Mouse (Mus musculus) right cerebral cortex, postnatal 14 days (tissue): Measurements from ENCODE around the gene Gm27021.

Experiments used
- DNase-seq: peaks from one replicate; pipeline ENCODE4 v3.0.0; 2022

The Gm27021 gene

DNA sequence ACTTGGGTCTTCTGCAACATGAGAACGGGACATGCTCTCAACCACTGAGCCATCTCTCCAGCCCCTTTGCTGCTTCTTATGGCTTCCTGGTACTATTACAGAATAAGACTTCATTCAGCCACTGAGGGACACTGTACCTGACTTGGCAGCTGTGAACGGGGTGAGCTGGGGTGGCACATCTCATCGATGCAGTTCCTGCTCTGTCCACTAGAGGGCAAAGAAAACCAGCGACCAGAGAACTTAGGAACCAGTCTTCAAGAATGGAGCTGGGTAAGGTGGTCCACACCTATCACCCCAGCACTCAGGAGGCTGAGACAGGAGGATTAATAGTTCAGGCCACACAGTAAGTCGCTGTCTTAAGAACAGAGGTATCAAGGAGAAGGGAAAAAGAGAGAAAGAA is 71.9 kb downstream of the Gm27021 start:
- DNase-seq, result peak; percentile 52

DNA sequence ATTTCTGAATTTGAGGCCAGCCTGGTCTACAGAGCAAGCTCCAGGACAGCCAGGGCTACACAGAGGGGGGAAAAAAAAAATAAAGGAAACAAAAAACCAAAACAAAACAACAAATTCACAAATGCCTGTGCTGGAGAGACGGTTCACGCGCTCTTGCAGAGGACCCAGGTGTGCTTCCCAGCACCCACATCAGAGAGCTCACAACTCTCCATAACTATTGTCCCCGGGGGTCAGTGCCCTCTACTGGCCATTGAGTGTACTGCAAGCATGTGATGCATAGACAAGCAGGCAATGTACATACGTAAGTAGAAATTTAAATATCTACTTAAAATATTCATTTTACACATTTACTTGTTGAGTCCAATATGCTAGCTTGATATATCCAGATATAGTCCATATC is 73.3 kb downstream of the Gm27021 start:
- DNase-seq, result no peak

DNA sequence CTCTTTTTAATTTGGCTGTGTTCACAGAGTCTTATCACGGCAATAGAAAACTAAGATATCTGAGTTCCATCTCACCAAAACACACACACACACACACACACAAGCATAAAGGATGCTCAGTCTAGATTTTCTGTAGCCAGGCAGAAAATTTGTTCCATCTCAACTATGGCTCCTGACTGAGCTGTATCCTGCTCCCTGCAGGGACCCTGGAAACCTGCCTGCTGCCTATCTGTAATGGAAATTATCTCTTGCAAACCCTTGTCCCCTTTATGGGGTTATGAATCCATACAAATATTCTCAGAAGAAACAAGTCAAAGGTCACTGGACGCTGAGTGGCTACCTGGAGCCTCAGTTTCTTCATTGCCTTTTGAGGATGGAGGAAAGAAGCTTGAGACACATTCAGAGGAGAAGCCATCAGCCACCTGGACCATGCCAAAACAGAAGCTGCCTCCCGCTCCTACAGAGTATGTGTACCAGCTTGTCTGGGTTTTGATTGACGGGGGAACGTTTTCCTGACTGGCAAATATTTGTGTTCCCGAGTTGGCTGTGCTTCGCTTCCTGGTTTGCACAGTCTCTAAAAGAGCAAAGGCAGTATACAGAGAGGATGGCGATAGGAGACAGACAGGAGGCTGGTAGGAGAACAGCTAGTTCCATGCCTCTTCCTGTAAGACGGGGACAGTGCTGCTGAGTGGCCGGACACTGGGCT is 76.1 kb downstream of the Gm27021 start:
- no peak for DNase-seq

DNA sequence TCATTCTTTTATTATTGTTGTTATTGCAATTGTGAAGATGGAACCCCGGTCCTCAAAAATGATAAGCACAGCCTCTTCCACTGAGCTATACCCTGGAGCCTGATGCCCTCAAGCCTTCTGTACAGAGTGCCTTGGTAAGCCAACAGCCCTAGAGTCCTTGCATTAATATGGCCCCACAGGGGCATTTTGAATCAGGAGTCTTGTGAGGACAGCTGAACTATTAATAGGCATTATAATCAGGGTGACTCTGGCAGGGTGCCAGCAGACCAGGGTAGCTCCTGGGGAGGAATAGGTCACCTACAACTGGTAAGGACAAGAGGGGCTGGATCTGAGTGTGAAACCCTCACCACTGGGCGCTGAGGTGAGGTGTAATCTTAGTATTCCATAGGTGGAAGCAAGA is 78.0 kb downstream of the Gm27021 start:
- DNase-seq, result no peak

DNA sequence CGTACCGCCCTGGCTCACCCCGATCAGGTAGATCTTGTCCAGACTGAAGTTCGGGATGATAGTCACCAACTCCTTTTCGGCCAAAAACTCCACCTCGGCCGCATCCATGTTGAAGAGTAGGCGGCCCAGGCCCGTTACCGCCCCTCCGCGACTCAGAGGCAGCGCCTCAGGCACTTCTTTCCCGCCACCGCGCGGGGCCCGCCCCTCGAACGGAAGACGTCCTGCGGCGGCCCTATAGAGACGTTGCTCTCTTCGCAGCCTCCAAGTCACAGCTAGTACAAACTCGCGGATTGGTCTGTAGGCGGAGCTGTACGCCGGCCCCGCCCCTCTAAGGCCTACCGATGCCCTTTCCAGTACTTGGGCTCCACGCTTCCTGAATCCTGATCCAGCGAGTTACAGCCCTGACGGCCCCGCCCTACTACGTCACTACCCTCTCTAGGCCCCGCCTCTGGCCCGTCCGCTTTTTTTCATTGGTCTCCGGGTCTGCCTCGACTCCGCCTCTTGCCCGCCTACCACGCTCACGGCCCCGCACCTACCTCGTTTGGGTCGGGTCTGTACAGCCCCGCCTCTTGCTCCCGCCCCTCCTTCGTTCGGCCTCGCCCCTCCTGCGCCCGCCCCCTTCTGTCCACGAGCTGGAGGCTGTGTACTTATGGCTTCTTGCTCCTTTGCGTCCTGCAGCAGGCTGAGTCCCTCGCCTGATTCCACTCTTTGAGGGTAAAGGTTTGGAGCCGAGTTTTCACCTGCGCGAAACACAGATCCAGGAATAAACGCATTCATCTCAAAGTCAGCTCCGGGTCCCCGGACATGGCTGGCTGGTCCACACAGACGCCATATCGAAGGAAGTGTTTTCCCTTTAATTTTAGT is 78.7 kb downstream of the Gm27021 start, which contains the start of gene Gins2:
Gins2 (minus strand) TSS at position 397 of the 864 bp plus-strand sequence.
- peak; percentile 98 for DNase-seq

DNA sequence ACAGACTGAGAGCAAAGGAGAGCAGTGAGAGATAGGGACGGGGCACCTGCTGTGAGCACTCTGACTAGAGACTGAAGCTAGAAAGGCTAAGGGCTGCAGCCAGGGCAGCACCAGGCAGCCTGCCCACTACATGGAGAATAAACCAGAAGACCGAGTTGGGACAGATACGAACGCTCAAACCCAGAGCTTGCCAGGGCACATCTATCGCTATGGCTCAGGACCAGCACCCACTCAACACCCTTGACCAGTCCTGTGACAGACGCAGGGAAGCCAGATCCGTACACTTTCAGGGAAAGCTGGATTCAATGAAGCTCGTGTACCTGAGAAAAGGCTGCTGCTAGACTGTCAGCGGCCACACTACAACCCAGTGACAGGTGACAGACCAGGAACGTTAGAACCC is 82.4 kb downstream of the Gm27021 start:
- no peak for DNase-seq

DNA sequence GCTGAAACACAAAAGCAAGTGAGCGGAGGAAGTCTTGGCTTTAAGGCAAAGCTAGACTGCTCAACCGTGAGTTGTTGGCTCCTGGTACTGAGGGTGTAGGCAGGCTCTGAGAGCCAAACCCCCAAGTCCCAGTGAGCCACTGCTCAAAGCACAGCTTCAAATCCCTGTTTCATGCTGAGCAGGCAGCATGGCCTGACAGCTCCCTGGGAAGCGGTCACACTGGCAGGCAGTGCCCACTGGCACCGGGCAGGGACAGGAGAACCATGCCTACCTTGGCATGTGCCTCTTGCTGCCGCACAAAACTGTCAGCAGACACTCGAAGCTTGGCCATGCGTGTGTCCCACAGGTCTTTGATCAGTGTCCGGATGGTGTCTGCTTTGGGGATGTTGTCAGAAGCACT is 86.1 kb downstream of the Gm27021 start:
- no peak for DNase-seq

DNA sequence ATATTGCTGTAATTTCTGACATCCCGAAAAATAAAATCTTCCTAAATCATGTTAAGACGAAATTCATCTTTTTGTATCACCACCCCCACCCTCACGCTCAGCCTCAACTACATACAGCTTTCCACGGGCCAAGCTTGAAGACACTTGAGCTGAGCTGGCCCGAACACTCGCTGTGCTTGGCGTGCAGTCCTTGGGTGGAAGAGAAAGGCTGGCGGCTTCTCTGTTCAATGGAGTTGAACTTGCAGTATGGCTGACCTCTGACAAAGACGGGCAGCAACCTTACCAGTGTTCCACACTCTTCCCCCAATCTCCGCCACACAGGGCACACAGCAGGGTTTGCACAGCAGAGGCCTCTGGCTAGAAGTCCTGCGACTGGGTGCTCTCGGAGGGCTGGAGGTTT is 86.5 kb downstream of the Gm27021 start:
- no peak for DNase-seq

DNA sequence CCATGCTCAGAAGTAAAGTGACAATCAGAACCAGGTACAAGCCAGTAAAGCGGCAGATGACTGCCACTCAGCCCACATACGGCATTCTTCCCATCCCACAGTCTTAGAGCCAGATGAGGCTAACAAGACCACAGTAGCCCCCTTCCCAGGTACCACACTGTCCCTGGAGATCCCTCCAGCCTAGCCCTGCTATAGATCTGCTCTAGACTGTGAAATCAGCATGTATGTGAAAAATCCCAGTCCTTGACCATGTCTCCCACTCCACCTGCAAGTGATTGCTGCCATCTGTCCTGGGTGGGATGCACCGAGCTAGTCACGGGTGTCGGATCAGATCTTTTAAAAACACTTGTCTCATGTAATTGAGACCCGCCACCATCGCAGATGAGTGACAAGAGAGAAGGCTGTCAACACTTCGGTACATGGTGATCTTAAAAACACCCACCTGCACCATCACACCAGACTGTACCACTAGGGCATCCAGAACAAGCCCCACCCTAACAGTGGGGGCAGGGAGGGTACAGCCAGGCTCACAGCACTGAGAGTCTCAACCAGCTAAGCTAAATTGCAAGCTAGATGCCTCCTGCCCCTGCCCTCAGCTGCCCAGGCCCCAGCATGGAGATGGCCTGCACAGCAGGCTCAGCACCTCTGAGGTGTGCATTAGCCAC is 87.4 kb downstream of the Gm27021 start:
- DNase-seq, result no peak

DNA sequence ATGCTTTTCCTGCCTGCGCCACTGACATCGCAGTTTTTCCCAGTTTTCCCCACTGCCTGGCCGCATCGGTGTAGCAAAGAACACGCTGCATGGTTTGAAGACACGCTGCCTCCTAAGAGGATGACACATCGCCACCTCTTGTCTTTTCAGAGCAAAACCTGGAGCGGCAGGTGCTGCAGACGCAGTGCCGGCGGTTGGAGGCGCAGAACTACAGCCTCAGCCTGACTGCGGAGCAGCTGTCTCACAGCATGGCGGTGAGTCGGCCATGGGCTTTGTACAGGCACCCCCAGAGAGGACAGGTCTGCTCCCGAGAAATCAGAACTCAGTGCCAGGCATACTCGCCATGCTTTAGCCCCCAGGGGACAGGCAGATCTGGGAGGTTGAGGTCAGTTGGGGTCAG is 90.1 kb downstream of the Gm27021 start:
- no peak for DNase-seq

DNA sequence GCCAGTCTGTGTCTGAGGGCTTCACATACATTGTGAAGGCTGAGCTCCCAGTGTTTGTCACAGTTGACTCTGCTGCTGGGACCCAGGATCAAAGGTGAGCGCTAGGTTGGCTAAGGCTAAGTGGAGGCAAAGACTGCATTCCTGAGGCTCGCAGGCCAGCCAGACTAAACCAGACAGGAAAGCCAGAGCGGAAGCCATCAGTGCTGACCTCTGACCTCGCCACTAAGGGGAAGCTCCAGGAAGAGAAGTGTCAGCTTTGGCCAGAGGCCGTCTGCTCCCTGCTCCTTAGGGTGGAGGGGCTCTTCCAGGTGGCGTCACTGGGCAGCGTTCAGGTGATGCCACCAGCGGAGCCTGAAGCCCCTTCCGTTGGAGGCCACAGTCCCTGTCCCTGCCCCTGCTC is 92.1 kb downstream of the Gm27021 start:
- no peak for DNase-seq

DNA sequence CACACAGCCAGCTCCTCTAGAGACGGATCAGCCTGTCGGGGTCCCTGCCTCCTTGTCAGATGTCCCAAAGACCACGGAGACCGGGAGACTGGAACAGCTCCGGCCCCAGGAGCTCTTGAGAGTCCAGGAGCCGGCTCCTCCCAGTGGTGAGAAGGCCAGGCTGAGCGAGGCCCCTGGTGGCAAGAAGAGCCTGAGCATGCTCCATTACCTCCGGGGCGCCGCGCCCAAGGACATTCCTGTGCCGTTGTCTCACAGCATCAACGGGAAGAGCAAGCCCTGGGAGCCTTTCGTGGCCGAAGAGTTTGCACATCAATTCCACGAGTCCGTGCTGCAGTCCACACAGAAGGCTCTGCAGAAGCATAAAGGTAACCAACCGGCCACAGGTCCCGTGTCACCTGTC is 92.9 kb downstream of the Gm27021 start:
- DNase-seq, result no peak

DNA sequence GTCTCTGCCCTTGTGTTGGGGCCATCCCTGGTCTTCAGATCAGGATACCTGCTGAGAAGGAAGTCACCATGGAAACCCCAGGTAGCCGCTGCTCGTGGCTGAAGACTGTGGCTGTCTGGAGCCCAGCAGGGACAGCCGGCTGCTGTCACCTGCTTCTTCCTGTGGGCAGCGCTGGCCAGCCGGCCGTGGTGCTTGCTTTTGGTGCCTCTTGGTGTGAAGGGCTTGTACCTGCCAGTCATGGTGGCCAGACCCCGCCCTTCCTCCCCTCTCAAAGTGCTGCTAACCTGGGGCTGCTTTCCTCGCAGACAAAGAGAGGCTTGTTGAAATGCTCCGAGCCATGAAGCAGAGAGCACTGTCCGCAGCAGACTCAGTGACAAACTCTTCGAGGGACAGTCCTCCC is 94.0 kb downstream of the Gm27021 start:
- DNase-seq, result no peak

DNA sequence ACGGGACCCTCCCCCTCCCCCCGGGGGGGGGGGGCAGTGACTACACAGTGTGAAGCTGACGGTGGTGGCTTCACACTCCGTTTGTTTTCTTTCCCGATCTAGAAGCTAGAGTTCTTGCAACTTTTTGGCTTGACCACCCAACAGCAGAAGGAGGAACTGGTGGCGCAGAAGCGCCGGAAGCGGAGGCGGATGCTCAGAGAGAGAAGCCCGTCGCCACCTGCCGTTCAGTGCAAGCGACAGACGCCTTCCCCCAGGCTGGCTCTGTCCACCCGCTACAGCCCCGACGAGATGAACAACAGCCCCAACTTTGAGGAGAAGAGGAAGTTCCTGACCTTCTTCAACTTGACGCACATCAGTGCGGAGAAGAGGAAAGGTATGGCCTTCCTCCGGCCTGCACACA is 95.3 kb downstream of the Gm27021 start:
- DNase-seq, result peak; percentile 71

DNA sequence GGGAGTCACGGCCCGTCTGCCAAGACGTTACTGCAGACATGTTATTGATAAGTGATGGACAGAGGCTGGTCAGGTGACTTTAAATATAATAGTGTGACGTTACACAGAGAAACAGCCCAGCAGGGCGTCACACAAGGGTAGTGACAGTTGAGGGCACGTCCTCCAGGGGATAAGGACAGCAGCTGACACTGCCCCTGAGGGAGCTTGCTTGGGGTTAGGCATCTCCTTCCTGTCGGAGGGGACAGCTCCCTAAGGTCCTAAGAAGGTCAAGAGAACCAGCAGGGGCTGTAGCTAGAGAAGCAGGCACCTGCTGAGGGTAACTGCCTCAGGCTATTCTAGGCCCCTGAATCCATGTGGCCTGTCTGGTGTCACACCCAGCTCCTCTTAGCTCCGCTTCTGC is 96.3 kb downstream of the Gm27021 start:
- DNase-seq, result no peak

DNA sequence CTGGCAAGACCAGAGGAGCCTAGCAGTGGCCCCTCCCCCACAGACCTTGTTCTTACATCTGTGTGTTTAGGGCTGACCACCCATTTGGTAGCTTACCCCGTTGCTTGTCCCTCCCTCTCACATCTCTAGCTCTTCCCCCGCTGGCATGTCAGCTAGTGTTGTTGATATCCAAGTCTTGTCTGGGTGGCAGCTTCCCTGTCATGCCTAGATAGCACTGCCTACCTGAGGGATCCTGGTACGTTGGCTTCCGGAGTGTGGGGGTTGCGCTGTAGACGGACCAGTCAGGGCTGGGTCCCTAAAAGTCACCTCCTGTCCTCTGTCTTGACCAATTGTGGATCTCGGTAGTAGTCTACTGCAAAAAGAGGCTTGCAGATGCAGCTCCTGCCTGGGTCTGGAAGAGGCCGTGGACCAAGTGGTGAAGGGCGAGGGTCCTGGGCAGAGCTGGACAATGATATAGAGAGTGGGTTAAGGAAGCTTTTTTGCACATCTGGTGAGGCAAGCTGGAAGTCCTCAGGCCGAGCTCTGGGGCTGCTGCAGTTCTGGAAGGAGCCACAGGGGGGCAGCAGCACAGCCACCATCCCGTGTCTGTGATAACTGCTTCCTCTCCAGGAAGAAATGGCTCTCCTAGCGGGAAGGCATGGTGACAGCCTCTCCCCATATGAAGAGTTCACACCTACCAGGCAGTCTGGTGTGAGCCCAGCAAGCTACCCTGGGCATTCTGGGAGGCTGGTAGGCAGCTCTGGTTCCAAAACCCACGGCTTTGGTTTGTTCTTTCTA is 97.8 kb downstream of the Gm27021 start:
- peak; percentile 78 for DNase-seq

DNA sequence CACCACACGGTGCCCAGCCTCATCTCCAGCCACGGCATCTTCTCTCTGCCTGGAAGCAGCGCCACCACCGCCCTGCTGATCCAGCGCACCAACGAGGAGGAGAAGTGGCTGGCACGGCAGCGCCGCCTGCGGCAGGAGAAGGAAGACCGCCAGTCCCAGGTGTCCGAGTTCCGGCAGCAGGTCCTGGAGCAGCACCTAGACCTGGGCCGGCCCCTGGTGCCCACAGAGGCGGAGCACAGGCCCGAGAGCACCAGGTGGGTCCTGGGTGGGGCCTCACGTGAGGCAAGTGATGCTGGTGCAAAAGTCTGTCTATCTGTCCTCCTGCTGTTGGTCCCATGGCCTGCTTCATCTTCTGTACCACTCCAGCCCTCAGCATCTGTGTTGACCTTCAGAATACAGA is 98.8 kb downstream of the Gm27021 start:
- DNase-seq, result no peak

DNA sequence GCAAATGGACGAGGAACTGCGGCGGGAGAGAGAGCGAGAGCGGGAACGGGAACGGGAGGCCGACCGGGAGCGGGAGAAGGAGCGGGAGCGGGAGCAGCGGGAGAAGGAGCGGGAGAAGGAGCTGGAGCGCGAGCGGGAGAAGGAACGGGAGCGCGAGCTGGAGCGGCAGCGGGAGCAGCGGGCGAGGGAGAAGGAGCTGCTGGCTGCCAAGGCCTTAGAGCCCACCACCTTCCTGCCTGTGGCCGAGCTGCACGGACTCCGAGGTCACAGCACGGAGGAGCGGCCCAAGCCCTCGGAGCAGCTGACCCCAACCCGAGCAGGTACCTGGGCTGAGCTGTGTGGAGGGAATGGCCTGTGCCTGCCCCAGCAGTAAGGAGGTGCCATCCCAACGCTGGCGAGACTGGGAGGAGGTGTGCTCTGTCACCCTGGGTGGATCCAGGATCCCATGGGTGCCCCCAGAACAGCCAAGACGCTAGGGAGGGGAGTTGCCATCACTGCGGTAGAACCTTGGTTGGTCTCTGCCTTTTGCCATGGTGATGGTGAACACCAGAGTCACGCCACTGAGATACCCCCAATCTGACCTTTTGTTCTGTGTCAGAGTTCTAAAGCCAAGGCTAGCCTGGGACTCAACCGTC is 99.6 kb downstream of the Gm27021 start:
- no peak for DNase-seq

DNA sequence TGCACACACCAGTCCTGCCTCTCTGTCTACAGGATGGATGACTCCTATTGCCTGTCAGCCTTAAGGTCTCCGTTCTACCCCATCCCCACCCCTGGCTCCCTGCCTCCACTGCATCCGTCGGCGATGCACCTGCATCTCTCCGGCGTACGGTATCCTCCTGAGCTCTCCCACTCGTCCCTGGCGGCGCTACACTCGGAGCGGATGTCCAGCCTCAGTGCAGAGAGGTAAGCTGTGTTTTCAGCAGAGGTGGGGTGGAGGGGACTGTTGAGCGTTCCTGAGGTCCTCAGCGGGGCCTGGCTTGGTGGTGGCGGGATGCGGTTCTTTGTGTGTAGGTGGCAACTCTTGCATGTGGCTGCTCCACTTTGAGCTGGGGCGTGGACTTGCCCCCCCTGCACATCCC is 100.1 kb downstream of the Gm27021 start:
- no peak for DNase-seq

DNA sequence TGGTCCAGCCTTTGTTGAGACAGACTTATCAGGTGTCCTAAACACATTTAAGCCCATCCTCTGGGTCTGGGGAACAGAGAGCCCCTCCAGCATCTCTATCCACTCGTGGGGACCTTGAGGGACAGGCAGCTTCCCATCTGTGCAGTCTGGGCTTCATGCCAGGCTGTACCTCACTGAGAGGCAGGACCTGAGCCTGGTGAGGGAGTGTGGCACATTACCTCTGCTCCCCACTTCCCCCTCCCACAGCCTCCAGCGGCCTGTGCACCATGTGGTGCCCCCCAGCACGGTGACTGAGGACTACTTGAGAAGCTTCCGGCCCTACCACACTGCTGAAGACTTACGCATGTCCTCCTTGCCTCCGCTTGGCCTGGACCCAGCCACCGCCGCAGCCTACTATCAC is 101.2 kb downstream of the Gm27021 start:
- DNase-seq, result no peak

DNA sequence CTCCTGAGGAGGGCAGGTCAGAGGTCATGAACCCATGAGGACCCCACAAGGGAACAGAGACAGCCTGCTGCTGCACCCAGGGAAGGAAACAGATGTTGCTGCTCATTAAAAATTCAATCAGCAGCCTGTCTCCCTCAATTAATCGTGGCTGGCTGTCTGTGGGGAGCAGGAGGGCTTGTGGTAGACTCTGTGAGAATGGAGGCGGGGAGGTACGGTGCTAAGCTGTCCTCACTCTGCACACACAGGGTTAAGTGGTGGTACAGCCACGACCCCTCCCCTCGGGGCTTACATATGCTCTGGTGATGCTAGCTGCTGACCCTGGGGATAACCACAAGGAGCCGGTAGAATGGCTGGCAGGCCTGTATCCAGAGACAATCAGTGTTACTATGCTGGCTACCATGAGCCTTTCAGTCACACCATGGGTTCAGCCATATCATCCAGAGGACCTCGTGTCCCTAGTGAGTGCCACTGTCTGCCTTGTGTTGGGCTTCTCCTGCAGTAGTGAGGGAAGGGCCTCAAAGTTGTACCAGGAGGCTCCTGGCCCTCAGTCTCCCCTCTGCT is 102.6 kb downstream of the Gm27021 start:
- no peak for DNase-seq
